Mouse (Mus musculus): ENCODE data around the gene Bhlhe23. TPM values are rescaled to one million over a fixed set of nuclear protein-coding genes. Genes with fewer than 3 reads are reported as not detected.

Bhlhe23 gene
- polyA plus RNA-seq, 1 experiment from 2014 or later = not detected

- DNase-seq (ENCODE audit: low read depth, low spot score) (no peak), ATAC-seq (no peak)
- peaks cover 4% of the 10 kb centered on the region for H3K27me3 ChIP-seq
- CTCF ChIA-PET = interaction anchor here (1.3 kb wide), 1 partner anchor 22 kb away, joined by 3 read pairs; no protein-coding TSS in a partner anchor
- POLR2A ChIA-PET = no interaction called here
- no peak for TF ChIP-seq CTCF (IDR thresholded peaks at IDR 0.05)
- in situ Hi-C loops (cut with MboI; ENCODE audit: low pct_unique_long_range_greater_than_20kb) = no loop called here
These were observed 49.1 kb downstream of the Bhlhe23 start for GRCm38 (mm10) chr2:180727613-180728021.

- no peaks in the 10 kb centered on the region for H3K27me3 ChIP-seq
- CTCF ChIA-PET = interaction anchor here (1.3 kb wide), 1 partner anchor 21 kb away, joined by 3 read pairs; no protein-coding TSS in a partner anchor
- in situ Hi-C loops (cut with MboI; ENCODE audit: low pct_unique_long_range_greater_than_20kb) = no loop called here
- TF ChIP-seq CTCF (IDR thresholded peaks at IDR 0.05) = no peak
- DNase-seq (ENCODE audit: low read depth, low spot score) (no peak), ATAC-seq (no peak)
- POLR2A ChIA-PET = interaction anchor here (0.6 kb wide), 1 partner anchor 47 kb away, joined by 3 read pairs; no protein-coding TSS in a partner anchor
These were observed 49.9 kb downstream of the Bhlhe23 start for GRCm38 (mm10) chr2:180726658-180727442.

GRCm38 (mm10) chr2:180725856-180726629 lies 50.7 kb downstream of the Bhlhe23 start:
- TF ChIP-seq CTCF (IDR thresholded peaks at IDR 0.05) = no peak
- ATAC-seq (no peak), DNase-seq (ENCODE audit: low read depth, low spot score) (no peak)
- in situ Hi-C loops (cut with MboI; ENCODE audit: low pct_unique_long_range_greater_than_20kb) = no loop called here
- ChIA-PET CTCF (no interaction called here), POLR2A (no interaction called here)
- no peaks in the 10 kb centered on the region for H3K27me3 ChIP-seq

GRCm38 (mm10) chr2:180725414-180725778 lies 51.3 kb downstream of the Bhlhe23 start:
- in situ Hi-C loops (cut with MboI; ENCODE audit: low pct_unique_long_range_greater_than_20kb) = no loop called here
- POLR2A ChIA-PET = no interaction called here
- no peaks in the 10 kb centered on the region for H3K27me3 ChIP-seq
- DNase-seq (ENCODE audit: low read depth, low spot score) (no peak), ATAC-seq (no peak)
- CTCF ChIA-PET = no interaction called here
- no peak for TF ChIP-seq CTCF (IDR thresholded peaks at IDR 0.05)

DNA sequence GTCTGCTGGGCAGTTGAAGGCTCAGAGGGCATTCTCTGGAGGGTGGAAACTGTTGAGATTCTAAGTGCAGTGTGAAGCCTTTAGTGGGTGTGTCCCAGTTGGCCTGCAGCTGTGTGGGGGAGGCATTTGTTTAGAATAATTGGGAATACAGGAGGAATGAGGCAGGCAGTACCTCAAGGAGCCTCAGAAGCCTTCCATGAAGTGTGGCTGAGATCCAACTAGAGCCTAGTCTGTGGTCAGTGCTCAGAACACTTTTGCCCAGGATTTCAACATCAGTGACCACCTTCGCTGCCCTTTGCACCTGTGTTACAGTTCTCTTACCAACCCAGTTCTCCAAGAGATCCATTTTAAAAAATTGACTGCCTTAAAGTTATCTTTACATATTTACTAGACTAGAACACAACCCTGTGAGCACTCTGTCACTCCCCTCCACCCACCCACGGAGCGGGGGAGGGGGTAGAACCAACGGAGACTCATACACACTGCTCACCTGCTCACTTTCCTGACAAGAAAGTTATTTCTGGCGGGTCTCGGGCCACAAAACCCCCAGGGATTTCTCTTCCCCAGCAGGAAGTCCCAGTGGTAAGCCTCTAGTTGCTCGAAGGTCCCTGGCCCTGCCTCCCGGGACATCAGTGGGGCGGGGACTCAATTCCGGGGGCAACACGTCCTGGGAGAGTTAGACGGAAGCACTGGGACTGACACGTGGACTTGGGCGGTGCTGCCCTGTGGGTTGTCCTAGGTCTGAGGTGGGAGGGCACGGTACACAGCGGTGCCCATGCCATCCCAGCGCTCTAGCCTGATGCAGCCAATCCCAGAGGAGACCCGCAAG lies 51.9 kb downstream of the Bhlhe23 start, which contains the start of gene Slc17a9:
TSS of gene Slc17a9 (plus strand) at position 679 of the 829 bp plus-strand sequence.
- H3K27me3 ChIP-seq = no peaks in the 10 kb centered on the region
- POLR2A ChIA-PET = no interaction called here
- ATAC-seq (no peak), DNase-seq (ENCODE audit: low read depth, low spot score) (no peak)
- no peak for TF ChIP-seq CTCF (IDR thresholded peaks at IDR 0.05)
- in situ Hi-C loops (cut with MboI; ENCODE audit: low pct_unique_long_range_greater_than_20kb) = no loop called here
- CTCF ChIA-PET = no interaction called here

Other genes with a start within 250 kb of the Bhlhe23 start
- 55.2 TPM for gene Mrgbp, start 195.6 kb downstream of the Bhlhe23 start, polyA plus RNA-seq (2021)
- 81.2 TPM for gene Ogfr, start 187.7 kb downstream of the Bhlhe23 start, polyA plus RNA-seq (2021)
- 1.3 TPM for gene Col9a3, start 179.1 kb downstream of the Bhlhe23 start, polyA plus RNA-seq (2021)
- gene Tcfl5, start 134.2 kb downstream of the Bhlhe23 start, polyA plus RNA-seq (2021) = not detected
- gene Dido1, start 66.9 kb downstream of the Bhlhe23 start, polyA plus RNA-seq (2021) = 30.8 TPM
- 54.1 TPM for gene Gid8, start 66.8 kb downstream of the Bhlhe23 start, polyA plus RNA-seq (2021)
- 0.12 TPM for gene Slc17a9, start 51.6 kb downstream of the Bhlhe23 start, polyA plus RNA-seq (2021)
- gene Ythdf1, start 144.0 kb upstream of the Bhlhe23 start, polyA plus RNA-seq (2021) = 51.7 TPM
- not detected for gene Birc7, start 152.1 kb upstream of the Bhlhe23 start, polyA plus RNA-seq (2021)
- 0.59 TPM for gene Nkain4, start 177.8 kb upstream of the Bhlhe23 start, polyA plus RNA-seq (2021)
- 56.2 TPM for gene Arfgap1, start 190.3 kb upstream of the Bhlhe23 start, polyA plus RNA-seq (2021)
- 0.30 TPM for gene Col20a1, start 209.6 kb upstream of the Bhlhe23 start, polyA plus RNA-seq (2021)